Mouse (Mus musculus): ENCODE measurements around the gene Ralgapa2. TPM values are rescaled to one million over a fixed set of nuclear protein-coding genes. Genes with fewer than 3 reads are reported as not detected.
A peak's percentile ranks its signal among the peaks of the same experiment; 100 is the strongest.

Ralgapa2 gene
- polyA plus RNA-seq, 1 experiment from 2014 or later, result 4.5 TPM

- Histone ChIP-seq H3K9me3 (replicated peaks; ENCODE audit: control insufficient read depth, low read length) (no peaks in the 10 kb centered on the region), H3K36me3 (ENCODE audit: control insufficient read depth, insufficient read depth) (no peaks in the 10 kb centered on the region), H3K27ac (ENCODE audit: low read length) (no peak overlapping the region), H3K9ac (ENCODE audit: low read depth, low read length) (no peak overlapping the region), H3K4me1 (ENCODE audit: control insufficient read depth, low read depth, low read length) (no peaks in the 10 kb centered on the region; the same call in none of the 2 replicates), H3K4me2 (ENCODE audit: low read depth, low read length) (no peak overlapping the region), H3K4me3 (ENCODE audit: low read depth, low read length) (no peak overlapping the region), H3K27me3 (ENCODE audit: control insufficient read depth, insufficient read depth, low read depth, low read length) (peaks cover 52% of the 10 kb centered on the region)
- ATAC-seq (ENCODE audit: low read depth), result no peak
- 45% methylated on average over 3 of the region's 3 CpGs for WGBS (ENCODE audit: insufficient replicate concordance)
These were observed 284.5 kb downstream of the Ralgapa2 start for GRCm38 (mm10) chr2:146227646-146228045.

- 8% methylated on average over 9 of the region's 9 CpGs for WGBS (ENCODE audit: insufficient replicate concordance)
- H3K27ac ChIP-seq (ENCODE audit: low read length), result no peak overlapping the region
- ATAC-seq (ENCODE audit: low read depth), result no peak
- no peak overlapping the region for H3K4me3 ChIP-seq (ENCODE audit: low read depth, low read length)
- H3K9me3 ChIP-seq (replicated peaks; ENCODE audit: control insufficient read depth, low read length), result no peaks in the 10 kb centered on the region
- peaks cover 8% of the 10 kb centered on the region for H3K4me1 ChIP-seq (ENCODE audit: control insufficient read depth, low read depth, low read length)
- H3K27me3 ChIP-seq (ENCODE audit: control insufficient read depth, insufficient read depth, low read depth, low read length), result peaks cover 63% of the 10 kb centered on the region
- no peak overlapping the region for H3K4me2 ChIP-seq (ENCODE audit: low read depth, low read length)
- H3K9ac ChIP-seq (ENCODE audit: low read depth, low read length), result no peak overlapping the region
- H3K36me3 ChIP-seq (ENCODE audit: control insufficient read depth, insufficient read depth), result no peaks in the 10 kb centered on the region
These were observed 285.7 kb downstream of the Ralgapa2 start for GRCm38 (mm10) chr2:146226484-146226883.

DNA sequence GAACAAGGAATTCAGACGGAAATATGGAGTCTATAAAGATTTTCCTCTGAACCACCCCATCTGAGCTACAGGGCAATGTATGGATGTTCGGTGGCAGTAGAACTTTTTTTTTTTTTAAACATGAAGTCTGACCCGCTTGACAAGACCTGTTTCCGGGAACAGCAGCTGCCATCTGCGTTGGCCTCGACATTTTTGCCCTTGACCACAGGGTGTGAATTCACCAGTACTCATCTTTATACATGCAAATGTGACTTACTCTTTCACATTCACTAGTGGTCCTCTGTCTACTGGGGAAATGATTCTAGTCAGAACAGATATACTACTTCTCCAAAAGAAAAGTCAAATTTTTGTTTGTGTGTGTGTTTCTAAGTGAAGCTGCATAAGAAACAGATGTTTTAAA is 286.3 kb downstream of the Ralgapa2 start:
- H3K27ac ChIP-seq (ENCODE audit: low read length), result no peak overlapping the region
- WGBS (ENCODE audit: insufficient replicate concordance), result 9% methylated on average over 6 of the region's 6 CpGs
- no peak overlapping the region for H3K4me3 ChIP-seq (ENCODE audit: low read depth, low read length)
- peaks cover 11% of the 10 kb centered on the region for H3K4me1 ChIP-seq (ENCODE audit: control insufficient read depth, low read depth, low read length)
- H3K9ac ChIP-seq (ENCODE audit: low read depth, low read length), result no peak overlapping the region
- ATAC-seq (ENCODE audit: low read depth), result no peak
- H3K4me2 ChIP-seq (ENCODE audit: low read depth, low read length), result no peak overlapping the region
- H3K27me3 ChIP-seq (ENCODE audit: control insufficient read depth, insufficient read depth, low read depth, low read length), result peaks cover 70% of the 10 kb centered on the region
- no peaks in the 10 kb centered on the region for H3K9me3 ChIP-seq (replicated peaks; ENCODE audit: control insufficient read depth, low read length)
- H3K36me3 ChIP-seq (ENCODE audit: control insufficient read depth, insufficient read depth), result no peaks in the 10 kb centered on the region

- Histone ChIP-seq H3K4me2 (ENCODE audit: low read depth, low read length) (no peak overlapping the region), H3K27ac (ENCODE audit: low read length) (no peak overlapping the region), H3K9ac (ENCODE audit: low read depth, low read length) (no peak overlapping the region), H3K36me3 (ENCODE audit: control insufficient read depth, insufficient read depth) (no peaks in the 10 kb centered on the region), H3K4me1 (ENCODE audit: control insufficient read depth, low read depth, low read length) (peaks cover 11% of the 10 kb centered on the region), H3K4me3 (ENCODE audit: low read depth, low read length) (no peak overlapping the region), H3K27me3 (ENCODE audit: control insufficient read depth, insufficient read depth, low read depth, low read length) (peaks cover 85% of the 10 kb centered on the region), H3K9me3 (replicated peaks; ENCODE audit: control insufficient read depth, low read length) (no peaks in the 10 kb centered on the region)
- no peak for ATAC-seq (ENCODE audit: low read depth)
- WGBS (ENCODE audit: insufficient replicate concordance), result 17% methylated on average over 7 of the region's 7 CpGs
These were observed 288.0 kb downstream of the Ralgapa2 start for GRCm38 (mm10) chr2:146224141-146224540.

DNA sequence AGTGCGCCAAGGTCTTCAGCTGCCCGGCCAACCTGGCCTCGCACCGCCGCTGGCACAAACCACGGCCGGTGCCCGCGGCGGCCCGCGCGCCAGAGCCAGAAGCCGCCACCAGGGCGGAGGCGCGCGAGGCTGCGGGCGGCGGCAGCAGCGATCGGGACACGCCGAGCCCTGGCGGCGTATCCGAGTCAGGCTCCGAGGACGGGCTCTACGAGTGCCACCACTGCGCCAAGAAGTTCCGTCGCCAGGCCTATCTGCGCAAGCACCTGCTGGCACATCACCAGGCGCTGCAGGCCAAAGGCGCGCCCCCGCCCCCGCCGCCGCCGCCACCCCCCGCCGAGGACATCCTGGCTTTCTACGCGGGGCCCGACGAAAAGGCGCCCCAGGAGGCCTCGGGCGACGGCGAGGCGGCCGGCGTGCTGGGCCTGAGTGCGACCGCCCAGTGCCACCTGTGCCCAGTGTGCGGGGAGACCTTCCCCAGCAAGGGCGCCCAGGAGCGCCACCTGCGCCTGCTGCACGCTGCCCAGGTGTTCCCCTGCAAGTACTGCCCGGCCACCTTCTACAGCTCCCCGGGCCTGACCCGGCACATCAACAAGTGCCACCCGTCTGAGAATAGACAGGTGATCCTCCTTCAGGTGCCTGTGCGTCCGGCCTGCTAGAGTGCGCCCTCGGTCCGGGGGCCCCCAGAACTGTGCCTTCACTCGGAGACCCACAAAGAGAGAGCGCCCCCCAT is 288.8 kb downstream of the Ralgapa2 start:
- ATAC-seq (ENCODE audit: low read depth), result no peak
- no peaks in the 10 kb centered on the region for H3K36me3 ChIP-seq (ENCODE audit: control insufficient read depth, insufficient read depth)
- peaks cover 11% of the 10 kb centered on the region for H3K4me1 ChIP-seq (ENCODE audit: control insufficient read depth, low read depth, low read length)
- no peak overlapping the region for H3K9ac ChIP-seq (ENCODE audit: low read depth, low read length)
- H3K27ac ChIP-seq (ENCODE audit: low read length), result no peak overlapping the region
- peak overlapping the region; percentile 65 for H3K4me2 ChIP-seq (ENCODE audit: low read depth, low read length)
- H3K4me3 ChIP-seq (ENCODE audit: low read depth, low read length), result peak overlapping the region; percentile 54
- H3K27me3 ChIP-seq (ENCODE audit: control insufficient read depth, insufficient read depth, low read depth, low read length), result peaks cover 88% of the 10 kb centered on the region
- 2% methylated on average over 67 of the region's 75 CpGs for WGBS (ENCODE audit: insufficient replicate concordance)
- no peaks in the 10 kb centered on the region for H3K9me3 ChIP-seq (replicated peaks; ENCODE audit: control insufficient read depth, low read length)

DNA sequence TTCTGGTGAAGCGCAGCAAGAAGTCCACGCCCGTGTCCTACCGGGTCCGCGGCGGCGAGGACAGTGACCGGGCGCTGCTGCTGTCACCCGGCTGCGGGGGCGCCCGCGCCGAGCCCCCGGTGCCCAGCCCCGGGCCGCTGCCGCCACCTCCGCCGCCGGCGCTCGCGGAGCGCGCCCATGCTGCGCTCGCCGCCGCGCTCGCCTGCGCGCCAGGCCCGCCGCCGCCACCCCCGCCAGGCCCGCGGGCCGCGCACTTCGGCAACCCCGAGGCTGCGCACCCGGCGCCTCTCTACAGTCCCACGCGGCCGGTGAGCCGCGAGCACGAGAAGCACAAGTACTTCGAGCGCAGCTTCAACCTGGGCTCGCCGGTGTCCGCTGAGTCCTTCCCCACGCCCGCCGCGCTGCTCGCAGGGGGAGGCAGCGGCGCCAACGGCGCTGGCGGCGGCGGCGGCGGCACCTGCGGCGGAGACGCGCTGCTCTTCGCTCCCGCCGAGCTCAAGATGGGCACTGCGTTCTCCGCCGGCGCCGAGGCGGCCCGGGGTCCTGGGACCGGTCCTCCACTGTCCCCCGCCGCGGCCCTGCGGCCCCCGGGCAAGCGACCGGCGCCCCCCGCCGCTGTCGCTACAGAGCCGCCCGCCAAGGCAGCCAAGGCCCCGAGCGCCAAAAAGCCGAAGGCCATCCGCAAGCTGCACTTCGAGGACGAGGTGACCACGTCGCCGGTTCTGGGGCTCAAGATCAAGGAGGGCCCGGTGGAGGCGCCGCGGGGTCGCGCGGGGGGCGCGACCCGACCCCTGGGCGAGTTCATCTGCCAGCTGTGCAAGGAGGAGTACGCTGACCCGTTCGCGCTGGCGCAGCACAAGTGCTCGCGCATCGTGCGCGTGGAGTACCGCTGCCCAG is 289.6 kb downstream of the Ralgapa2 start:
- under 1% methylated on average over 116 of the region's 133 CpGs for WGBS (ENCODE audit: insufficient replicate concordance)
- Histone ChIP-seq H3K27me3 (ENCODE audit: control insufficient read depth, insufficient read depth, low read depth, low read length) (peaks cover 96% of the 10 kb centered on the region), H3K9ac (ENCODE audit: low read depth, low read length) (no peak overlapping the region), H3K4me1 (ENCODE audit: control insufficient read depth, low read depth, low read length) (peaks cover 11% of the 10 kb centered on the region), H3K4me3 (ENCODE audit: low read depth, low read length) (peak overlapping the region; percentile 54), H3K9me3 (replicated peaks; ENCODE audit: control insufficient read depth, low read length) (no peaks in the 10 kb centered on the region), H3K27ac (ENCODE audit: low read length) (no peak overlapping the region), H3K4me2 (ENCODE audit: low read depth, low read length) (peak overlapping the region; percentile 65), H3K36me3 (ENCODE audit: control insufficient read depth, insufficient read depth) (no peaks in the 10 kb centered on the region)
- no peak for ATAC-seq (ENCODE audit: low read depth)

DNA sequence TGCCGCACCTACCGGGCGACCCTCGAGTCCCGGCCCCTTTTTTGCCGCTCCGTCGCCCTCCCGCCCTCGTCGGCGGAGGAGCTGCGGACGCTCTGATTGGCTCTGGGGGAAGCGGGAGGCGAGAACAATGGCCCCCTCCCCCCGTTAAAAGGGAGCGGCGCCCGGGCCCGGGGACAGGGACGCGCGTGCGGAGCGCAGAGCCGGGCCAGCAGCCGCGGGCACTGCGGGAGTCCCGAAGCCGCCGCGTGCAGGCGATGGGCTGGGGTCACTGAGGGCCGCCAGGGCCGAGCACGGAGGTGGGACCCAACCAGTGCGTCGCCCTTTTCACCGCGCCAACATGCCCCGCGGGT is 290.2 kb downstream of the Ralgapa2 start:
- Histone ChIP-seq H3K4me2 (ENCODE audit: low read depth, low read length) (peak overlapping the region; percentile 65), H3K27me3 (ENCODE audit: control insufficient read depth, insufficient read depth, low read depth, low read length) (peaks cover 97% of the 10 kb centered on the region), H3K4me3 (ENCODE audit: low read depth, low read length) (peak overlapping the region; percentile 54), H3K36me3 (ENCODE audit: control insufficient read depth, insufficient read depth) (no peaks in the 10 kb centered on the region), H3K4me1 (ENCODE audit: control insufficient read depth, low read depth, low read length) (peaks cover 11% of the 10 kb centered on the region), H3K27ac (ENCODE audit: low read length) (no peak overlapping the region), H3K9me3 (replicated peaks; ENCODE audit: control insufficient read depth, low read length) (no peaks in the 10 kb centered on the region), H3K9ac (ENCODE audit: low read depth, low read length) (no peak overlapping the region)
- no peak for ATAC-seq (ENCODE audit: low read depth)
- WGBS (ENCODE audit: insufficient replicate concordance), result 1% methylated on average over 37 of the region's 44 CpGs

DNA sequence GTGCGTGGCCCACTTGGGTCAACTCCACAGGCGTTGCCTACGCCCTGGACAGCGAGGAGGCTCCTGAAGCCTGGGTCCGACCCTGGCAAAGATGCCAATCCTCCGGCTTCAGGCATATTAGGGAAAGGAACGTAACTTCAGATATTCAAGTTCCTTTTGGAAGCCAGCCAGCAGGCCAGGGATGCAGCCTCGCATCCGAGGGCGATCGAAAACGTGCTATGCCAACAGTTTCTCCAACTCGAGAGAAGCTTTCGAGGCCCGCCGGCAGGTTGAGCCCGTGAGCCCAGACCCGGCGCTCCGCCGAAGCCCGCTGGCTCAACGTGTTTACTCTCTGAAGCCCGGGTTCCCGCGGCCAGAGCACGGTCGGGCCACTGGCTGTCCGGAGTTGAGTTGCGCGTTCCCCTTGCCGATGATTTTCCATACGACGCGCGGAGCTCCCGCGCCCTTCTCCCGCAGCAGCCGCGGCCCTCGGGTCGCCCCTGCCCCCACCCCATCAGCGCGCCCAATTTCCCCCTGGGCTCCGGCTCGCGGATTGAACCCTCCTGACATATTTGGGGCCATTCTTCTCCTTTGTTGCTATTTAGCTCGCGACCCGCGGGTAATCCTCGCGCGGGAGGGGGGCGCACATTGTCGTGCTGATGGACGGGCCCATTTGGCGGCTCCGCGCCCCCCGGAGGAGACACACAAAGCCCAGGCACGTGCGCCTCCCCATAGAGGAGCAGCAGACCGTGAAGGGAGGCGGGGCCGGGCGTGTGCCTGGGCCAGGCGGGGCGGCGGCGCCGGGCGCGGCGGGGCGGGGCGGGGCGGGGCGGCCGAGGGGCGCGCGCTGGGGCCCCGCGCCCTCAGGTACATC is 290.8 kb downstream of the Ralgapa2 start, which contains the start of gene Insm1:
Insm1 (plus strand) TSS at position 846 of the 853 bp plus-strand sequence.
- Histone ChIP-seq H3K27ac (ENCODE audit: low read length) (no peak within 1 kb of the TSS), H3K4me3 (ENCODE audit: low read depth, low read length) (peak within 1 kb of the TSS; percentile 54), H3K36me3 (ENCODE audit: control insufficient read depth, insufficient read depth) (no peaks in the 10 kb centered on the region), H3K9me3 (replicated peaks; ENCODE audit: control insufficient read depth, low read length) (no peaks in the 10 kb centered on the region), H3K9ac (ENCODE audit: low read depth, low read length) (no peak within 1 kb of the TSS), H3K4me1 (ENCODE audit: control insufficient read depth, low read depth, low read length) (peaks cover 11% of the 10 kb centered on the region), H3K4me2 (ENCODE audit: low read depth, low read length) (peak within 1 kb of the TSS; percentile 65), H3K27me3 (ENCODE audit: control insufficient read depth, insufficient read depth, low read depth, low read length) (peaks cover 94% of the 10 kb centered on the region)
- under 1% methylated on average over 67 of the region's 86 CpGs for WGBS (ENCODE audit: insufficient replicate concordance)
- ATAC-seq (ENCODE audit: low read depth), result peak; percentile 53; the same call in 1 of the 2 replicates
